Mouse (Mus musculus) limb, embryonic 13.5 days (tissue): Measurements from ENCODE around the gene Cic. TPM values are rescaled to one million over a fixed set of nuclear protein-coding genes. Genes with fewer than 3 reads are reported as not detected.

ENCODE experiments used
- ATAC-seq: fragments of 200-750 bp; cut with Nextera tagmentation; 2 replicates; pipeline ENCODE4 v1.8.0; 2017; ENCODE audit warnings: low read depth, moderate number of reproducible peaks, moderate TSS enrichment; ENCODE audit not compliant: low FRiP score
- H3K27ac ChIP-seq: fragments of 300-500 bp; sonication (generic); 2 replicates; pipeline ENCODE4 v1.5.1; 2015; ENCODE audit warnings: inconsistent platforms, mild to moderate bottlenecking, moderate library complexity
- H3K27me3 ChIP-seq: fragments of 300-500 bp; sonication (generic); 2 replicates; pipeline ENCODE4 v1.6.1; 2015; ENCODE audit warnings: mild to moderate bottlenecking, inconsistent platforms
- H3K36me3 ChIP-seq: fragments of 300-500 bp; sonication (generic); 2 replicates; pipeline ENCODE4 v1.6.1; 2015; ENCODE audit warnings: inconsistent platforms, mild to moderate bottlenecking, moderate library complexity
- H3K4me1 ChIP-seq: fragments of 300-500 bp; sonication (generic); 2 replicates; pipeline ENCODE4 v1.6.1; 2015; ENCODE audit warnings: inconsistent platforms
- H3K4me2 ChIP-seq: fragments of 300-500 bp; sonication (generic); replicated peaks from 2 replicates; pipeline ENCODE4 v1.6.1; 2015; ENCODE audit warnings: inconsistent platforms, mild to moderate bottlenecking, moderate library complexity
- H3K4me3 ChIP-seq: fragments of 300-500 bp; sonication (generic); 2 replicates; pipeline ENCODE4 v1.5.1; 2015; ENCODE audit warnings: moderate library complexity, mild to moderate bottlenecking, inconsistent platforms
- H3K9ac ChIP-seq: fragments of 300-500 bp; sonication (generic); 2 replicates; pipeline ENCODE4 v1.6.1; 2015; ENCODE audit warnings: mild to moderate bottlenecking, inconsistent platforms
- H3K9me3 ChIP-seq: fragments of 300-500 bp; sonication (generic); 2 replicates; pipeline ENCODE4 v1.6.1; 2016; ENCODE audit warnings: inconsistent platforms
- WGBS: fragments of 180-500 bp; shearing (Covaris S2); methylation state at CpG from one replicate; pipeline ENCODE4 v1.1.7; 2015; 5-methylcytosine and 5-hydroxymethylcytosine counted together
- polyA plus RNA-seq: library from polyadenylated mRNA; unstranded; fragments of >200 nt; fragmentation: Nextera tagmentation; extraction: Ambion mirVana; gene quantifications from 2 replicates; pipeline ENCODE4 v1.2.1, GENCODE M21; 2015

The Cic gene
- polyA plus RNA-seq, 1 experiment from 2014 or later: 43.6 TPM

DNA sequence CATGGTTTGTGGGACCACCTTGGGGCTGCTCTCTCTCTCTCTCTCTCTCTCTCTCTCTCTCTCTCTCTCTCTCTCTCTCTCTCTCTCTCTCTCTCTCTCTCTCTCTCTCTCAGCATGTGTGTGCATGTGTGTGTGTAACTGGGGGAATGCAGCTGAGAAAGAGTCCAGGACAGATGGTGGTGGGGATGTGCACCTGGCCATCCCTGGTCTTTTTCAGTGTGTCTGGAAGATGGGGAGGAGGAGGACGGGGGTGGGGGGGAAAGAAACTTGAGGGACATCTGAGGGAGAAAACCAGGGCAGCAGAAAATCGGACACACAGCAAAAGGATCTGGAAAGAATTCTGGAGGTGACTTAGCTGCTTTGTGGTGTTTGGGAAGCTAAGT lies 39.1 kb downstream of the Cic start:
- Histone ChIP-seq H3K9ac (no peak overlapping the region), H3K9me3 (no peaks in the 10 kb centered on the region), H3K27me3 (peaks cover 54% of the 10 kb centered on the region), H3K27ac (no peak overlapping the region), H3K4me2 (no peak overlapping the region; the same call in 1 of the 2 replicates), H3K4me1 (peaks cover 10% of the 10 kb centered on the region), H3K36me3 (no peaks in the 10 kb centered on the region), H3K4me3 (no peak overlapping the region)
- no peak for ATAC-seq
- 41% methylated on average over 2 of the region's 2 CpGs for WGBS

DNA sequence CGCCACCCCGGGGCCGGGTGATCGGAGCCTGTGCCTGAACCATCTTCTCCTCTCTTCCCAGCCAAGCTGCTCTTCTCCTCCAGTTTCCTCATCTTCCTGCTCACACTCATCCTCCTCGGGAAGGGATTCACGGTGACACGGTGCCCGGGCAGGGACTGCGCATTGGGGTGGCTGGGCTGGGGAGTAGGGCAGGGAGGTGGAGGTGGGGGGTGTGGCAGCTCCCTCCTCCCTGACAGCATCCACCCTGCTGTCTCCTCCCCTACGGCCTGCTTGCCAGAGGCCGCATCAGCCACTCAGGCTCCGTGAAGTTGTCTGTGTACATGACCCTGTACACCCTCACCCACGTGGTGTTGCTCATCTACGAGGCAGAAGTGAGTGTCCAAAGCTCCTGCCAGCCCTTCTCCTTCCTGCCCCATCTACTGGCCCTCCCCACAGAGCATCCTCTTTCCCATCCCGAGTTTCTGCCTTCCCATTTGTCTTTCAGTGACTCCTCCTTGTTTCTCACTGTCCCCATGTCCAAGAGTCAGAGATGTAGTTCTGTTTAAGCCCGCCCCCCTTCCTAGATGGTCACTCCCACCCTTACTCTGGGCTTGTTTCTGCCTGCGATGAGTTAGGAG lies 41.3 kb downstream of the Cic start:
- Histone ChIP-seq H3K4me1 (peaks cover 10% of the 10 kb centered on the region), H3K9ac (no peak overlapping the region), H3K4me3 (no peak overlapping the region), H3K27me3 (peaks cover 69% of the 10 kb centered on the region), H3K9me3 (no peaks in the 10 kb centered on the region), H3K4me2 (no peak overlapping the region), H3K36me3 (no peaks in the 10 kb centered on the region), H3K27ac (no peak overlapping the region)
- ATAC-seq: no peak
- WGBS: 58% methylated on average over 17 of the region's 17 CpGs

DNA sequence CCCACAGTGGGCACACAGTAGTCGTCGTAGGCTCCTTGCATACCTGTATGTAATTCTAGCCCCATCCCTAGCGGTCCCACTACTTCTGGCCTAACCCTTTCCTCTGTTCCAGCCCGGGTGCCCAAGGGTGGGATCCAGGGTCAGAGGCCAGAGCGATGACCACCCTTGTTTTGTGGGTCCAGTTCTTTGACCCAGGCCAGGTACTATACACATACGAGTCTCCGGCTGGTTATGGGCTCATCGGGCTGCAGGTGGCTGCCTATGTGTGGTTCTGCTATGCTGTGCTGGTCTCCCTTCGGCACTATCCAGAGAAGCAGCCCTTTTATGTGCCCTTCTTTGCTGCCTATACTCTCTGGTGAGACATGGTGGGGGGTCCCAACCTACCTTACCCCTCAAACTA lies 41.9 kb downstream of the Cic start:
- Histone ChIP-seq H3K36me3 (no peaks in the 10 kb centered on the region), H3K9ac (no peak overlapping the region), H3K4me1 (peaks cover 13% of the 10 kb centered on the region), H3K27me3 (peaks cover 74% of the 10 kb centered on the region), H3K4me3 (no peak overlapping the region), H3K4me2 (no peak overlapping the region), H3K9me3 (no peaks in the 10 kb centered on the region), H3K27ac (no peak overlapping the region)
- WGBS: 86% methylated on average over 9 of the region's 9 CpGs
- no peak for ATAC-seq

DNA sequence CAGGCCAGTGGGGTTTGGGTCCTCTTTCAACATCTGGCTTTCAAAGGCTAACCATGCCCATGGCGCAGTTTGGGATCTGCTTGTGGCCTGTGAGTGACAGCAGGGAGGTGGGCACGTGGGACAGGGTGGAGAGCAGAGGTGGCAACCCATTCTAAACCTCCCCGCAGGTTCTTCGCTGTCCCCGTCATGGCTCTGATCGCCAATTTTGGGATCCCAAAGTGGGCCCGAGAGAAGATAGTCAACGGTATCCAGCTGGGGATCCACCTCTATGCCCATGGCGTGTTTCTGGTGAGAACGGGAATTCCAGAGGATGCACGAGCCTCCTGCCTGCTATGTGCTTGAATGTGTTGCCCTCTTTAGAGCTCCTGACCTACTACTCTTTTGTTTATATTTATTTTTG lies 43.7 kb downstream of the Cic start:
- 85% methylated on average over 11 of the region's 11 CpGs for whole genome bisulfite sequencing
- Histone ChIP-seq H3K9me3 (no peaks in the 10 kb centered on the region), H3K27ac (no peak overlapping the region), H3K4me2 (no peak overlapping the region), H3K4me1 (peaks cover 21% of the 10 kb centered on the region), H3K4me3 (no peak overlapping the region), H3K36me3 (no peaks in the 10 kb centered on the region), H3K27me3 (peaks cover 83% of the 10 kb centered on the region), H3K9ac (no peak overlapping the region)
- no peak for ATAC-seq

DNA sequence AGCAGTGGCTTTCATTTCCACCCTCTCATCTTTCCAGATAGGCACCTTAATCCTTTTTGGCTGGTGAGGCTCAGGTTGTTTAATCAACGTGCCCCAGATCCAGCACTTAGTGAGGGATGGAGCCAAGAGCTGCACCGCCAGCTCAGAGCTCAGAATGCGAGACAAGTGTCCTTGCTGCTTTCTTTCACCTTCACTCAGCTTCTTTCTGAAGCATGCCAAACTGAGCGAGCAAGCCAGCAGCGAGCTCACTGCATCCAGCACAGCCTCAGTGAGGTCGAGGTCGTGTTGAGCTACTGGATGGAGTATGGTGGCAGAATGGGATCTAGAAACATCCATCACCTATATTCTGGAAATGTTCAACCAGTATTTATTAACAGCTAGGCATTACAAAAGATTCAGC lies 45.8 kb downstream of the Cic start:
- no peak overlapping the region for H3K4me3 ChIP-seq
- H3K27me3 ChIP-seq: peaks cover 68% of the 10 kb centered on the region
- H3K4me1 ChIP-seq: peaks cover 31% of the 10 kb centered on the region
- no peak for ATAC-seq
- H3K9ac ChIP-seq: no peak overlapping the region
- H3K27ac ChIP-seq: no peak overlapping the region
- WGBS: 51% methylated on average over 7 of the region's 7 CpGs
- no peaks in the 10 kb centered on the region for H3K9me3 ChIP-seq
- no peak overlapping the region for H3K4me2 ChIP-seq
- no peaks in the 10 kb centered on the region for H3K36me3 ChIP-seq

DNA sequence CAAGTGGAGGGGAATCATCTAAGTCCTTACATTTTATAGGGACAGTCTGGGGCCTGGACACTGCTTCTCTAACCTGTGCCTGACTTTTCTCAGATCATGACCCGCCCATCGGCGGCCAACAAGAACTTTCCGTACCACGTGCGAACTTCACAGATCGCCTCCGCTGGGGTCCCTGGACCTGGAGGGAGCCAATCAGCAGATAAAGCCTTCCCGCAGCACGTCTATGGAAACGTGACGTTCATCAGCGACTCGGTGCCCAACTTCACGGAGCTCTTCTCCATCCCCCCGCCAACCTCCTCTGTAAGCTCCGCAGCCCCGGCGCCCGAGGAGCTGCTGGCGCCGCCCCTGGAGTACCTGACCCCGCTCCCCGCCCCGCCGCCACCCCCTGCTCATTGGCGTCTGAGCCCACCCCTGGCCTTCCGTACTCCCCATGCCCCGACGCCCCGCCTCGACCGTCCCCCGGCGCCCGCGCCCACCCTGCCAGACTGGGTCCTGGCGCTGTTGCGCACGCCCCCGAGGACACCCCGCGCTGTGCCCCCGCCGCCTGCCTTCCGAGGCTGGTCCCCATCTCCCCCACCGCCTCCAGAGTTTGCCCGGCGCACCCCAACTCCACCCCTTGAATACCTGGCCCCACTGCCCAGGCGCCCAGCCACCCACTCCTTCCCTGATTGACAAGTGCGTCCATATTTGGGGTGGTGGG lies 47.3 kb downstream of the Cic start:
- peak overlapping the region; percentile 68 for H3K9ac ChIP-seq
- peak overlapping the region; percentile 83 for H3K4me2 ChIP-seq
- no peaks in the 10 kb centered on the region for H3K36me3 ChIP-seq
- H3K27me3 ChIP-seq: peaks cover 54% of the 10 kb centered on the region
- H3K9me3 ChIP-seq: no peaks in the 10 kb centered on the region
- H3K4me3 ChIP-seq: peak overlapping the region; percentile 74
- peaks cover 36% of the 10 kb centered on the region for H3K4me1 ChIP-seq
- ATAC-seq: no peak
- H3K27ac ChIP-seq: no peak overlapping the region
- 1% methylated on average over 39 of the region's 51 CpGs for WGBS

DNA sequence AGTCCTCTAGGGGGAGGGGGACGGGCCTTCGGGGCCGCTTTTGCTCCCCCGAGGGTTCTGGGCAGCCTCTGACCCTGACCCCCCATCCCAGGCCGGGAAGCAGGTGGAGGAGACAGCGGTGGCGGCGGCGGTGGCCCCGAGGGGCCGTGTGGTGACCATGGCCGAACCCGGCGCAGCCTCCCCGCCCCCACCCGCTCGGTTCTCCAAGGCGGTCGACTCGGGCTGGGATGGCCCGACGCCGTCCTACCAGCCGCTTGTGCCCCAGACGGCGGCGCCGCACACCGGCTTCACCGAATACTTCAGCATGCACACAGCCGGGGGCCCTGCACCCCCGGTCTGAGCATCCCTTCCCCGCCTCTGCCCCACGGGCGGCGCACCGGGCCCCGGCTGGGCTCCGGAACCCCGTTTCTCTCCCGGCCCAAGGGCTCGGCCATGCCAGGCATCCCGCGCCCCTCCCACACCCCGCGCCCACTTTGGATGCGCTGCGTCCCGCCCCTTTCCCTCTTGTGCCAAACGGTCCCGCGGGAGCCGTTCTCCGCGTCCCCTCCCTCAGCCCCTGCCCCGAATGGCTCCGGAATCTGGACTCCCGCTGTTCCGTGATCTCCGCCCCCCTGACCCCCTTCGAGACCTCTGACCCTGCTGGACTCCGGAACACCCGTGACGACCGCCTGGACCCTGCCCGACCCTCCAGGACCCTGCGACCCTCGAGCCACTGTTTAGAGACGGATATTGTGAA lies 48.0 kb downstream of the Cic start:
- Histone ChIP-seq H3K27me3 (peaks cover 54% of the 10 kb centered on the region), H3K4me3 (peak overlapping the region; percentile 74), H3K36me3 (peaks cover 3% of the 10 kb centered on the region; the same call in 1 of the 2 replicates), H3K4me2 (peak overlapping the region; percentile 83), H3K9ac (peak overlapping the region; percentile 68), H3K27ac (no peak overlapping the region), H3K9me3 (no peaks in the 10 kb centered on the region), H3K4me1 (peaks cover 36% of the 10 kb centered on the region)
- ATAC-seq: no peak
- under 1% methylated on average over 69 of the region's 69 CpGs for WGBS

DNA sequence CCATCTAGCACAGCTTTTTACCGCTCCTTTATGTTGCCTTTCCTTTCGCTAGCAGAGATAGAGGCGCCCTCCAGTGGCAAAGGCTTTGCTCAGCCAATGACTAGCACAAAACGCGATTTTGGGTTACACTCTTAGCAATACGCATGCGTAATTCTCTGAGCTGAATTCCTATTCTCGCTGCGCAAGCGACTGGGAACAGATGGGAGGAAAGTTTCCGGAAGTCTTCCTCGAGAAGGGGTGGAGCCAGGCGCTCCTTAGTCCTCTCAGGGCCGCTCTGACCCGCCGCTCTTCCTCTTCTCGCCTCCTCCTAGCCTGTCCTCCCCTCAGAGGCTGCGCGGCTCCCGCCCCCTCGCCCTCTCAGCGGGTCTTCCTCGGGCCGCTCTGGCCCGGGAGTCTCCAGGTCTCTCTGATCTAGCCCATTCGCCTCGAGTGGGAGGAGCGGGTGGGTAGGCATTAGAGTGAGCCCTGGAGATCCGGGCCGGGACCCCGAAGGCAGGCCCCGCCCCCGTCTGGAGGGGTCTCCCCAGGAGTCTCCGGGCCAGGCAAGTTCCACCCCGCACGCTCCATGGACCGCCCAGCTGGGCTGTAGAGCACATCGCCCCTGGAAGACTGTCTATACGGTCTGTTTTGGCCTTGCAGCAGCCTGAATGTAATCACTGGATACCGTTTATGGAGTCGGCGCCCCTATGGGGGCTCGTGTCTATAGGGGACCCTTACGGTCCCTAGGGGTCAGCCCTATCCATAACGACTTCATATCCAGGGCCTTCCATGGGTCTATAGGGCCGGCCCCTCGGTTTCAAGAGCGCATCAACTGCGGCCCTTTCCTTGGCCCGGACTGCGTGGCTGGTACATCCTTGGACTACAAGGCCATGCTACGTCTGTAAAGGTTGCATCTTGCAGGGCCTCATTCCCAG lies 49.3 kb downstream of the Cic start, which contains the start of gene Megf8:
Gene Megf8 (plus strand): TSS at position 633 of the 914 bp plus-strand sequence.
- Histone ChIP-seq H3K9ac (peak within 1 kb of the TSS; percentile 91), H3K9me3 (no peaks in the 10 kb centered on the region), H3K4me1 (peaks cover 45% of the 10 kb centered on the region), H3K36me3 (peaks cover 3% of the 10 kb centered on the region; the same call in 1 of the 2 replicates), H3K27ac (peak within 1 kb of the TSS; percentile 88), H3K4me3 (peak within 1 kb of the TSS; percentile 74), H3K4me2 (peak within 1 kb of the TSS; percentile 99), H3K27me3 (peaks cover 44% of the 10 kb centered on the region)
- WGBS: 1% methylated on average over 52 of the region's 52 CpGs
- peak; percentile 98 for ATAC-seq

DNA sequence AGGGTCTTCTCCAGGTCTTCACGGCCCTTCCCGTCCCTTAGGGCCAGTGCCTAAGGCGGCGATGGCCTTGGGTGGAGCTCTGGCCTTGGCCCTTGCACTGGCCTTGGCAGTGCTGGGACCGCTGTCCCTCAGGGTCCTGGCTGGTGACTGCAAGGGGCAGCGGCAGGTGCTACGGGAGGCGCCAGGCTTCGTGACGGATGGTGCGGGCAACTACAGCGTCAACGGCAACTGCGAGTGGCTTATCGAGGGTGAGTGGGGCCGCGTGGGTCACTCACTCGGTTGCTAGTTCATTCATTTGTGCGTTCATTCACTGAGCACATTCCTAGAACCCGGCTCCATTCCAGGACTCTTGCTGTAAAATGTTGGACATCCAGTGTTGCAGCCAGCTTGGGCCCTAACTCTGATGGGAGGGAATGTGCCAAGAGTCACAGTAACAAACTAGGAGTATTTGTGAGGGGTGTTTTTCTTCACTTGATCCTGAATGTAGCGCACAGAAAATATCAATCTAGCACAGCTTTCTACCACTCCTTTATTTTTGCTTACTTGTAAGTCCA lies 50.0 kb downstream of the Cic start:
- Histone ChIP-seq H3K9me3 (no peaks in the 10 kb centered on the region), H3K4me3 (peak overlapping the region; percentile 74), H3K9ac (peak overlapping the region; percentile 91), H3K27ac (peak overlapping the region; percentile 88), H3K36me3 (peaks cover 3% of the 10 kb centered on the region; the same call in 1 of the 2 replicates), H3K4me1 (peaks cover 49% of the 10 kb centered on the region), H3K4me2 (peak overlapping the region; percentile 99), H3K27me3 (peaks cover 37% of the 10 kb centered on the region)
- 13% methylated on average over 21 of the region's 21 CpGs for WGBS
- ATAC-seq: no peak

DNA sequence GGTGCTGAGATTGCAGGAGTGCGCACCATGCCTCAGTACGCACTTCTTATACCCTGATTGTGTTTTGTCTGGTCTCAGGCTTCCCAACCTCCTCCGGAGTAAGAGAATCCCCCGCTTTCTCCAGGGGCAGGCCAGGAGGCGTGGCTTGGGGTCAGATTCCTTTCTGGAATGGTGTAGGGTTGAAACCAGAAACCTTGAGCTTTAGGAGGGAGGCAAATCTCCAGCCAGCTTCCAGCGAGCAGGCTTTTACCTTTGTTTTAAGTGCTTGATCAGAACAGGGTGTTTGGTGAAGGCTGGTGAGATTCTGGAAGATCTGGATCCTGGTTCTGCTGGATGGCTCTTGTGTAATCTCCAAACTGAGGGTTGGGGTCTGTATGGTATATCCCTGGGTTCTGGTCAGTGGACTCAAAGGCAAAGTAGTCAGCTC lies 54.6 kb downstream of the Cic start:
- Histone ChIP-seq H3K4me1 (peaks cover 42% of the 10 kb centered on the region), H3K4me2 (peak overlapping the region; percentile 54), H3K27me3 (no peaks in the 10 kb centered on the region), H3K4me3 (peak overlapping the region; percentile 29), H3K36me3 (peaks cover 11% of the 10 kb centered on the region), H3K9me3 (no peaks in the 10 kb centered on the region), H3K9ac (peak overlapping the region; percentile 53), H3K27ac (peak overlapping the region; percentile 94)
- ATAC-seq: peak; percentile 92
- WGBS: 4% methylated on average over 6 of the region's 6 CpGs

DNA sequence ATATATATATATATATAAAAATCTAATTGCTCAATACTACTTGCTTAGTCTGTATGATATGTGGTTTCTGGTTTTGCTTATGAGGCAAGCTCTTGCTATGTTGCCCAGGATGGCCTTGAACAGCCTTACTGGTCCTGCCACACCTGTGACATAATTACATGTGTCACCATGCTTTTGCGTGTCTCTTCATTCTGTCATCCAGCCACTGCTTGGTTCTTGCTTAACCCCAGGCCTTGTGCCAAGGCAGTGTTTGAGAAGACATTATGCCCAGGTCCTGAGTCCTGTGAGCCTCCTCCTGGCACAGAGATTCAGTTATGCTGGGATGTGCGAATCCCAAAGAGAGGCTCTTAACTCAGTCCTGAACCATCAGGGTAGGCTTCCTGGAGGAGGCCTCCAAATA lies 55.7 kb downstream of the Cic start:
- WGBS: 80% methylated on average over 2 of the region's 2 CpGs
- no peak overlapping the region for H3K4me3 ChIP-seq
- peaks cover 32% of the 10 kb centered on the region for H3K4me1 ChIP-seq
- no peaks in the 10 kb centered on the region for H3K9me3 ChIP-seq
- peak overlapping the region; percentile 31; the same call in 1 of the 2 replicates for H3K4me2 ChIP-seq
- ATAC-seq: no peak
- H3K9ac ChIP-seq: no peak overlapping the region
- peaks cover 21% of the 10 kb centered on the region for H3K36me3 ChIP-seq
- H3K27me3 ChIP-seq: no peaks in the 10 kb centered on the region
- no peak overlapping the region for H3K27ac ChIP-seq
